Mouse (Mus musculus): ENCODE measurements around the gene Pole2. TPM values are rescaled to one million over a fixed set of nuclear protein-coding genes. Genes with fewer than 3 reads are reported as not detected.

Pole2 gene
- polyA plus RNA-seq, 1 experiment from 2014 or later = 23.1 TPM

Small RNA genes within 50 kb of the gene (microRNA-seq; reads per million reads assigned to microRNA genes)
- gene Gm47287 (not detected), gene Gm47295 (not detected)

Other genes with a start within 250 kb of the Pole2 start
- gene Rps29, start 69.0 kb downstream of the Pole2 start, polyA plus RNA-seq (2015; fragmentation: Nextera tagmentation; extraction: Ambion mirVana) = 1,239 and 1,758 TPM in 2 replicates
- gene Lrr1, start 59.4 kb downstream of the Pole2 start, polyA plus RNA-seq (2015; fragmentation: Nextera tagmentation; extraction: Ambion mirVana) = 19.5 and 21.3 TPM in 2 replicates
- 551 and 592 TPM in 2 replicates for gene Rpl36al, start 44.1 kb downstream of the Pole2 start, polyA plus RNA-seq (2015; fragmentation: Nextera tagmentation; extraction: Ambion mirVana)
- gene Mgat2, start 44.0 kb downstream of the Pole2 start, polyA plus RNA-seq (2015; fragmentation: Nextera tagmentation; extraction: Ambion mirVana) = 63.4 and 65.2 TPM in 2 replicates
- 28.2 and 30.7 TPM in 2 replicates for gene Gm49383, start 31.1 kb downstream of the Pole2 start, polyA plus RNA-seq (2015; fragmentation: Nextera tagmentation; extraction: Ambion mirVana)
- 8.2 and 8.8 TPM in 2 replicates for gene Dnaaf2, start 29.8 kb downstream of the Pole2 start, polyA plus RNA-seq (2015; fragmentation: Nextera tagmentation; extraction: Ambion mirVana)
- gene Gm49384, start 23.9 kb downstream of the Pole2 start, polyA plus RNA-seq (2015; fragmentation: Nextera tagmentation; extraction: Ambion mirVana) = 24.2 and 24.4 TPM in 2 replicates
- 7.6 and 10.6 TPM in 2 replicates for gene Klhdc1, start 13.0 kb upstream of the Pole2 start, polyA plus RNA-seq (2015; fragmentation: Nextera tagmentation; extraction: Ambion mirVana)
- 105 and 111 TPM in 2 replicates for gene Klhdc2, start 68.5 kb upstream of the Pole2 start, polyA plus RNA-seq (2015; fragmentation: Nextera tagmentation; extraction: Ambion mirVana)
- gene Nemf, start 129.0 kb upstream of the Pole2 start, polyA plus RNA-seq (2015; fragmentation: Nextera tagmentation; extraction: Ambion mirVana) = 84.7 and 88.7 TPM in 2 replicates
- 59.8 and 73.7 TPM in 2 replicates for gene Arf6, start 144.0 kb upstream of the Pole2 start, polyA plus RNA-seq (2015; fragmentation: Nextera tagmentation; extraction: Ambion mirVana)
- 1.8 and 2.4 TPM in 2 replicates for gene Gm9887, start 144.3 kb upstream of the Pole2 start, polyA plus RNA-seq (2015; fragmentation: Nextera tagmentation; extraction: Ambion mirVana)

All from limb, embryonic 15.5 days (tissue).